Mouse (Mus musculus) left cerebral cortex, adult 2 months (tissue): ENCODE results near the gene Trpm8. TPM values are rescaled to one million over a fixed set of nuclear protein-coding genes. Genes with fewer than 3 reads are reported as not detected.

ENCODE experiments used
- DNase-seq, 2 experiments: peaks; one replicate each; pipeline ENCODE4 v3.0.0; 2021 to 2022; ENCODE audit warnings: low spot score in 2 of 2, mixed read lengths in 1 of 2; ENCODE audit errors: extremely low spot score in 1 of 2
- H3K27ac ChIP-seq: fragments of 200-600 bp; 2 replicates; pipeline ENCODE4 v1.8.1; 2022
- H3K4me3 ChIP-seq: fragments of 200-600 bp; 2 replicates; pipeline ENCODE4 v1.8.1; 2022
- CTCF ChIP-seq: fragments of 200-600 bp; IDR thresholded peaks from 2 replicates; pipeline ENCODE4 v1.8.1; 2022; ENCODE audit warnings: antibody characterized with exemption, mild to moderate bottlenecking, moderate library complexity
- intact Hi-C: fragments of 180-260 bp; cut with DNase I; formaldehyde crosslinking; loops from one replicate; pipeline ENCODE4 v1.15.1; 2025
- total RNA-seq, 2 experiments: library from RNA; stranded (reverse); gene quantifications; 2 replicates each; pipeline ENCODE4 v1.2.3; 2021

The Trpm8 gene
- total RNA-seq, 2 experiments from 2014 or later: 0.23 to 0.26 TPM

GRCm38 (mm10) chr1:88260604-88261377 is 16.7 kb upstream of the Trpm8 start:
- intact Hi-C loops: no loop called here
- DNase-seq: no peak
- TF ChIP-seq CTCF: no peak
- no peak overlapping the region for H3K4me3 ChIP-seq
- H3K27ac ChIP-seq: no peak overlapping the region

- Histone ChIP-seq H3K27ac (no peak overlapping the region), H3K4me3 (no peak overlapping the region)
- intact Hi-C loops: no loop called here
- TF ChIP-seq CTCF: no peak
- DNase-seq: no peak
Measured at GRCm38 (mm10) chr1:88261706-88262105, 15.8 kb upstream of the Trpm8 start.

GRCm38 (mm10) chr1:88262255-88262654 is 15.2 kb upstream of the Trpm8 start:
- Histone ChIP-seq H3K27ac (no peak overlapping the region), H3K4me3 (no peak overlapping the region)
- DNase-seq: no peak
- intact Hi-C loops: no loop called here
- TF ChIP-seq CTCF: no peak

- H3K4me3 ChIP-seq: no peak overlapping the region
- no peak for DNase-seq
- intact Hi-C loops: no loop called here
- TF ChIP-seq CTCF: no peak
- H3K27ac ChIP-seq: no peak overlapping the region
Measured at GRCm38 (mm10) chr1:88262961-88263360, 14.5 kb upstream of the Trpm8 start.

- intact Hi-C loops: no loop called here
- H3K27ac ChIP-seq: no peak overlapping the region
- DNase-seq: no peak
- TF ChIP-seq CTCF: no peak
- no peak overlapping the region for H3K4me3 ChIP-seq
Measured at GRCm38 (mm10) chr1:88263778-88264177, 13.7 kb upstream of the Trpm8 start.

GRCm38 (mm10) chr1:88264237-88264868 is 13.1 kb upstream of the Trpm8 start:
- intact Hi-C loops: no loop called here
- Histone ChIP-seq H3K4me3 (no peak overlapping the region), H3K27ac (no peak overlapping the region)
- no peak for DNase-seq
- TF ChIP-seq CTCF: no peak

GRCm38 (mm10) chr1:88264869-88265240 is 12.6 kb upstream of the Trpm8 start:
- no peak for DNase-seq
- H3K4me3 ChIP-seq: no peak overlapping the region
- no peak for TF ChIP-seq CTCF
- no peak overlapping the region for H3K27ac ChIP-seq
- intact Hi-C loops: no loop called here

GRCm38 (mm10) chr1:88266123-88266522 is 11.3 kb upstream of the Trpm8 start:
- DNase-seq: no peak
- H3K4me3 ChIP-seq: no peak overlapping the region
- intact Hi-C loops: loop anchor here (1.0 kb wide), 1 partner anchor 8 kb away; no protein-coding TSS in a partner anchor

GRCm38 (mm10) chr1:88267489-88267888 is 10.0 kb upstream of the Trpm8 start:
- Histone ChIP-seq H3K27ac (no peak overlapping the region), H3K4me3 (no peak overlapping the region)
- intact Hi-C loops: no loop called here
- no peak for DNase-seq
- TF ChIP-seq CTCF: no peak

More at GRCm38 (mm10) chr1:88266123-88266522, 11.3 kb upstream of the Trpm8 start:
- TF ChIP-seq CTCF: no peak
- no peak overlapping the region for H3K27ac ChIP-seq

GRCm38 (mm10) chr1:88268070-88268469 is 9.4 kb upstream of the Trpm8 start:
- Histone ChIP-seq H3K27ac (no peak overlapping the region), H3K4me3 (no peak overlapping the region)
- intact Hi-C loops: no loop called here
- TF ChIP-seq CTCF: no peak
- no peak for DNase-seq

- no peak for TF ChIP-seq CTCF
- Histone ChIP-seq H3K4me3 (no peak overlapping the region), H3K27ac (no peak overlapping the region)
- peak in 1 of 2 experiments; percentile 14 for DNase-seq
- intact Hi-C loops: no loop called here
Measured at GRCm38 (mm10) chr1:88269539-88270309, 7.7 kb upstream of the Trpm8 start.

GRCm38 (mm10) chr1:88272851-88273250 is 4.6 kb upstream of the Trpm8 start:
- intact Hi-C loops: no loop called here
- peak; percentile 9 to 10 for DNase-seq
- Histone ChIP-seq H3K27ac (no peak overlapping the region), H3K4me3 (no peak overlapping the region)
- TF ChIP-seq CTCF: no peak
